Mouse (Mus musculus) neural tube, embryonic 15.5 days (tissue): ENCODE measurements around the gene Borcs5. TPM values are rescaled to one million over a fixed set of nuclear protein-coding genes. Genes with fewer than 3 reads are reported as not detected.
A peak's percentile ranks its signal among the peaks of the same experiment; 100 is the strongest.

Experiments used
- ATAC-seq: fragments of 200-750 bp; cut with Nextera tagmentation; 2 replicates; pipeline ENCODE4 v1.8.0; 2017; ENCODE audit warnings: mild to moderate bottlenecking, moderate TSS enrichment, moderate library complexity; ENCODE audit not compliant: low FRiP score
- H3K27ac ChIP-seq: fragments of 300-500 bp; sonication (generic); replicated peaks from 2 replicates; pipeline ENCODE4 v1.5.1; 2015; ENCODE audit warnings: mild to moderate bottlenecking, inconsistent platforms
- H3K27me3 ChIP-seq: fragments of 300-500 bp; sonication (generic); replicated peaks from 2 replicates; pipeline ENCODE4 v1.6.1; 2015; ENCODE audit warnings: inconsistent platforms
- H3K36me3 ChIP-seq: fragments of 300-500 bp; sonication (generic); 2 replicates; pipeline ENCODE4 v1.6.1; 2015; ENCODE audit warnings: inconsistent platforms
- H3K4me1 ChIP-seq: fragments of 300-500 bp; sonication (generic); 2 replicates; pipeline ENCODE4 v1.6.1; 2015; ENCODE audit warnings: inconsistent platforms
- H3K4me2 ChIP-seq: fragments of 300-500 bp; sonication (generic); 2 replicates; pipeline ENCODE4 v1.6.1; 2015; ENCODE audit warnings: inconsistent platforms, mild to moderate bottlenecking, moderate library complexity
- H3K4me3 ChIP-seq: fragments of 300-500 bp; sonication (generic); replicated peaks from 2 replicates; pipeline ENCODE4 v1.5.1; 2015; ENCODE audit warnings: mild to moderate bottlenecking, inconsistent platforms
- H3K9ac ChIP-seq: fragments of 300-500 bp; sonication (generic); replicated peaks from 2 replicates; pipeline ENCODE4 v1.6.1; 2015; ENCODE audit warnings: mild to moderate bottlenecking, inconsistent platforms
- H3K9me3 ChIP-seq: fragments of 300-500 bp; sonication (generic); replicated peaks from 2 replicates; pipeline ENCODE4 v1.6.1; 2016; ENCODE audit warnings: inconsistent platforms
- WGBS: fragments of 180-500 bp; shearing (Covaris S2); methylation state at CpG from one replicate; pipeline ENCODE4 v1.1.7; 2015; ENCODE audit warnings: mixed read lengths; 5-methylcytosine and 5-hydroxymethylcytosine counted together
- polyA plus RNA-seq: library from polyadenylated mRNA; unstranded; fragments of >200 nt; fragmentation: Nextera tagmentation; extraction: Ambion mirVana; gene quantifications from 2 replicates; pipeline ENCODE4 v1.2.1, GENCODE M21; 2015

Borcs5 gene
- 36.1 and 44.3 TPM in 2 replicates for polyA plus RNA-seq

DNA sequence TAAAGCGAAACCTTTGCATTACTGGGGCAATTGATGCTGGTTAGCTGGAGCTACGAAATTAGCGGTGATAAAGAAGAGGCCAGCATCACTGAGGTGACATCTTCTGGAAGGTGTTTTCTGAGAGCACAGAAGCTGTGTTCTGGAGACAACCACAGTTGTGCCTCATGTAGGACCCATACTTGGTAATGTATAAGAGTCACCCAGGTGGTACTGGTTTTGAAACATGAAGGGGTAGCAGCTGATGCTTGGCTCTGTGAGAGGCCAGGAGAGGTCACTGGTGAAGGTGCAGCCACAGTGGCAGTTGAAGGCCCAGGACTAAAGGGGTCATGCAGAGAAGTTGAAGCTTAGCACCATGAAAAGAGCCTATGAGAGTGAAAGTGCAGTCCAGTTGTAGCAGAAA is at the start of gene Borcs5:
Gene Borcs5 (plus strand): TSS at position 301 of the 400 bp plus-strand sequence.
- Histone ChIP-seq H3K36me3 (no peaks in the 10 kb centered on the region), H3K4me2 (no peak within 1 kb of the TSS; the same call in 1 of the 2 replicates), H3K27me3 (no peaks in the 10 kb centered on the region), H3K4me3 (no peak within 1 kb of the TSS; the same call in 1 of the 2 replicates), H3K9ac (no peak within 1 kb of the TSS), H3K9me3 (no peaks in the 10 kb centered on the region), H3K27ac (no peak within 1 kb of the TSS), H3K4me1 (peaks cover 11% of the 10 kb centered on the region)
- no peak for ATAC-seq
- WGBS, result 90% methylated on average over 3 of the region's 3 CpGs

- Histone ChIP-seq H3K9ac (no peak overlapping the region), H3K4me2 (no peak overlapping the region), H3K4me1 (no peaks in the 10 kb centered on the region), H3K27me3 (no peaks in the 10 kb centered on the region), H3K27ac (no peak overlapping the region), H3K4me3 (no peak overlapping the region), H3K9me3 (no peaks in the 10 kb centered on the region), H3K36me3 (no peaks in the 10 kb centered on the region)
- no peak for ATAC-seq
- WGBS, result 79% methylated on average over 2 of the region's 2 CpGs
These were observed 47.7 kb upstream of the Borcs5 start for GRCm38 (mm10) chr6:134591614-134592013.

DNA sequence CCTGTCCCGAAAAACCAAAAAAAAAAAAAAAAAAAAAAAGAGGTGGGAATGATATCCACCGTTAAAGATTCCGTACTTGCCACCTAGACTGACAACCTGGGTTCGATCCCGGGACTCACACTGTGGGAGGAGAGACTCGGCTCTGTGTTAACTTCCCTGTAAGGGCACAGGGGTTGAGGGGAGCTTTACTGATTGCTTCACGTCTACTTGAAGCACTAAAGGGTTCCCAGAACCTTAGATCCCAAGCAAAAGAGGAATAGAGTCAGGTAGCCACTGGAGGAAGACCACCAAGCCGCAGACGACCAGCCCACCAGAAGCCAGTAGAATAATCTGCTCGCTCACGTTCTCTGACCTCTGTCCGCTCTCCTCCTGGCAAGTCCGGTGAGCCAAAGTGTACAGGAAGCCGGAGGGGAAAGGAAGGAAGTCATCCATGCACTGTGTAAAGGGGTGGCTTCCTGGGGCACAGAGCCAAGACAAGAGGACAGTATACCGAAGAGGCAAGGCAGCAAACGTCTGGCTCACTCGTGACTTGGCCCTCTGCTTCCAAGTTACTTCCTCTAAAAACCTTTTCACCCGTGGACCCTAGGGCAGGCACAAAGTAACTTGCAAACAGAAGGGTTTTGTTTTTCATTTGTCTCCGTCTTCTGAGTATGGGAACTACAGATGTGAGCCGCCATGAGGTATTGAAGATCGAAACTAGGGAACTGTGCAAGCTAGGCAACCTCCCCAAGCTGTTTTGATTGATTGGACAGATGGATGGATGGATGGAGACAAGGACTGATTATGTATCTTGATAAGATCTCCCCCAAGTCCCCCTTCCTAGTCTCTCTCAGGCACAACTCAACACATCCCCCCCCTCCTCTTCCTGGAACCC is 44.5 kb upstream of the Borcs5 start:
- no peaks in the 10 kb centered on the region for H3K4me1 ChIP-seq
- H3K4me2 ChIP-seq, result no peak overlapping the region
- H3K4me3 ChIP-seq, result no peak overlapping the region
- H3K27ac ChIP-seq, result no peak overlapping the region
- no peaks in the 10 kb centered on the region for H3K27me3 ChIP-seq
- no peak for ATAC-seq
- no peaks in the 10 kb centered on the region for H3K9me3 ChIP-seq
- no peak overlapping the region for H3K9ac ChIP-seq
- no peaks in the 10 kb centered on the region for H3K36me3 ChIP-seq
- WGBS, result 82% methylated on average over 21 of the region's 21 CpGs

- no peaks in the 10 kb centered on the region for H3K9me3 ChIP-seq
- no peak for ATAC-seq
- no peak overlapping the region for H3K27ac ChIP-seq
- H3K27me3 ChIP-seq, result no peaks in the 10 kb centered on the region
- H3K4me2 ChIP-seq, result no peak overlapping the region
- 91% methylated on average over 6 of the region's 6 CpGs for WGBS
- no peak overlapping the region for H3K9ac ChIP-seq
- H3K4me1 ChIP-seq, result no peaks in the 10 kb centered on the region
- H3K4me3 ChIP-seq, result no peak overlapping the region
- H3K36me3 ChIP-seq, result no peaks in the 10 kb centered on the region
These were observed 41.6 kb upstream of the Borcs5 start for GRCm38 (mm10) chr6:134597651-134598229.

- Histone ChIP-seq H3K27me3 (no peaks in the 10 kb centered on the region), H3K9me3 (no peaks in the 10 kb centered on the region), H3K4me3 (no peak overlapping the region), H3K4me1 (no peaks in the 10 kb centered on the region), H3K4me2 (no peak overlapping the region), H3K36me3 (no peaks in the 10 kb centered on the region), H3K9ac (no peak overlapping the region), H3K27ac (no peak overlapping the region)
- no peak for ATAC-seq
- WGBS, result 69% methylated on average over 1 of the region's 1 CpGs
These were observed 40.1 kb upstream of the Borcs5 start for GRCm38 (mm10) chr6:134599239-134599638.

DNA sequence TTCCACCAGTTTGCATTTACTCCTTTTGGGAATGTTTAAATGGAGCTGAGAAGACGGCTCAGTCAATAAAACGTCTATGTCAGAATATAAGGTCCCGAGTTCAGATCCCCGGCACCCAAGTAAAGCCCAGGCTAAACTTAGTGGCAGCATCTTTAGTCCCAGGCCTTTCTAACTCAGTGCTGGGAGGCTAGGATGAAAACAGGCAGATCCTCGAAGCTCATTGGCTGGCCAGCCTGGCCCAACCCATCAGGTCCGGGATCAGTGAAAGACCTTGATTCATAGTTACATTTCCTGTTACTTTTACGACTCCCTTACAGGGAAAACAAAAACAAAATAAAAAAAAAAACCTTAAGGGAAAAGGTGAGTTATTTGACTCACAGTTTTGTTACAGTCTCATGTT is 38.2 kb upstream of the Borcs5 start:
- no peak for ATAC-seq
- 66% methylated on average over 7 of the region's 7 CpGs for WGBS
- H3K27ac ChIP-seq, result no peak overlapping the region
- H3K4me1 ChIP-seq, result no peaks in the 10 kb centered on the region
- no peaks in the 10 kb centered on the region for H3K36me3 ChIP-seq
- H3K27me3 ChIP-seq, result no peaks in the 10 kb centered on the region
- H3K9ac ChIP-seq, result no peak overlapping the region
- H3K4me3 ChIP-seq, result no peak overlapping the region
- H3K4me2 ChIP-seq, result no peak overlapping the region
- H3K9me3 ChIP-seq, result no peaks in the 10 kb centered on the region

DNA sequence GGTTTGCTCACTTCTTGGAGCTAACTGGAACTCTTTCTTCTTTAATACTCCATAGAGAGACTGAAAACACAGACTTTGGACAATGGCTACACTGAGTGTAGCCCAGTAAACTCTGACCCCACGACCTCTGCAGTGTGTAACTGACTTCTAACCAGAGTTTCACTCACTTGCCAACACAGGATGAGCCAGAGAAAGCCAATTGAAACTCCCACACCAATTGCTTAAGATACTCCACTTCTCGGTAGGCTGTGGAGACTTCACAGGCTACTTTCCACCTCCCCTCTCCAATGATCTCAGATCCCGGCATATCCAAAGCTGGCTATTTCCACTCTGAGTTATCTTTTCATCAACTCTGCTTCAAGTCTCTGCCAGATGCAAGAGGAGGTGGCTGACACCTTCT is 37.5 kb upstream of the Borcs5 start:
- Histone ChIP-seq H3K27ac (no peak overlapping the region), H3K36me3 (no peaks in the 10 kb centered on the region), H3K9ac (no peak overlapping the region), H3K4me3 (no peak overlapping the region), H3K9me3 (no peaks in the 10 kb centered on the region), H3K27me3 (no peaks in the 10 kb centered on the region), H3K4me2 (no peak overlapping the region), H3K4me1 (no peaks in the 10 kb centered on the region)
- ATAC-seq, result no peak
- WGBS, result 63% methylated on average over 3 of the region's 3 CpGs

GRCm38 (mm10) chr6:134602371-134603003 is 36.8 kb upstream of the Borcs5 start:
- no peak overlapping the region for H3K4me3 ChIP-seq
- ATAC-seq, result no peak
- H3K9me3 ChIP-seq, result no peaks in the 10 kb centered on the region
- H3K9ac ChIP-seq, result no peak overlapping the region
- no peaks in the 10 kb centered on the region for H3K27me3 ChIP-seq
- H3K27ac ChIP-seq, result no peak overlapping the region
- H3K4me2 ChIP-seq, result no peak overlapping the region
- H3K4me1 ChIP-seq, result no peaks in the 10 kb centered on the region
- H3K36me3 ChIP-seq, result no peaks in the 10 kb centered on the region
- WGBS, result 48% methylated on average over 10 of the region's 10 CpGs

DNA sequence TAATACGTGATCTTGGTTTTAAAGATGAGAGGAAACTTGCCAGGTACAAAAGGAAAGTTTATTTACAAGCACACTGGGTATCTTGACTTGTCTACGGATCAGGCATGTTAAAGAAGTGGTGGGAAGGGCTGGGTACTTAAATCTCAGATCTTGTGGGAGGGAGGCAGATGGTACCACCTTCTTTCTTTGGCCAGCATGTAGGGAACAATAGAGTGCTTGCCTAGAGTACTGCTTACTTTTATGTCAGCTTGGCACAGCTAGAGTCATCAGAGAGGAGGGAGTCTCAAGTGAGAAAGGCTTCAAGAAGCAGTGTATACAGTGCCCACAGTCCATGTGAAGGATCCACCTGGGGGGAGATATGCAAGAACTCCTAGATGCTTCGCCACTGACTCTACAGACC is 34.1 kb upstream of the Borcs5 start:
- no peaks in the 10 kb centered on the region for H3K9me3 ChIP-seq

DNA sequence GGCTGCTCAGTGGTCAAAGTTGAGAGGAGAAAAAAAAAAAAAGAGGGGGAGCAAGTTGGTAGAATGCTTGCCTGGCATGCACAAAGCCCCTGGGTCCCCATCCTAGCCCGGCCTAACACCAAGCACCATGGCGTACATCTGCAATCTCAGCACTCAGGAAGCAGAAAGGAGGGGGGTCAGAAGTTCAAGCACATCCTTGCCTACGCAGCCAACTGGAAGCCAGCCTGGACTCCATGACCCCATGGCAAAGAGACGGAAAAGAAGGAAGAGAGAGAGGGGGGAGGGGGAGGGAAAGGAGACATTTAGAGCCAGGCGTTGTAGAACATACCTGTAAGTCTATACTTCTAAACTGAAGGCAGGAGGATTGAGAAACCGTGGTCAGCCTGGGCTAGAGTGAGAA is 32.8 kb upstream of the Borcs5 start:
- H3K4me1 ChIP-seq, result no peaks in the 10 kb centered on the region
- no peaks in the 10 kb centered on the region for H3K9me3 ChIP-seq
- H3K36me3 ChIP-seq, result no peaks in the 10 kb centered on the region
- no peak overlapping the region for H3K27ac ChIP-seq
- H3K4me2 ChIP-seq, result no peak overlapping the region
- no peak for ATAC-seq
- WGBS, result 72% methylated on average over 6 of the region's 6 CpGs
- no peak overlapping the region for H3K4me3 ChIP-seq
- H3K9ac ChIP-seq, result no peak overlapping the region
- no peaks in the 10 kb centered on the region for H3K27me3 ChIP-seq

More for the DNA sequence above, 34.1 kb upstream of the Borcs5 start:
- H3K9ac ChIP-seq, result no peak overlapping the region
- 86% methylated on average over 3 of the region's 3 CpGs for WGBS
- H3K36me3 ChIP-seq, result no peaks in the 10 kb centered on the region
- H3K27ac ChIP-seq, result no peak overlapping the region
- no peaks in the 10 kb centered on the region for H3K27me3 ChIP-seq
- H3K4me3 ChIP-seq, result no peak overlapping the region
- H3K4me1 ChIP-seq, result no peaks in the 10 kb centered on the region
- no peak for ATAC-seq
- H3K4me2 ChIP-seq, result no peak overlapping the region

DNA sequence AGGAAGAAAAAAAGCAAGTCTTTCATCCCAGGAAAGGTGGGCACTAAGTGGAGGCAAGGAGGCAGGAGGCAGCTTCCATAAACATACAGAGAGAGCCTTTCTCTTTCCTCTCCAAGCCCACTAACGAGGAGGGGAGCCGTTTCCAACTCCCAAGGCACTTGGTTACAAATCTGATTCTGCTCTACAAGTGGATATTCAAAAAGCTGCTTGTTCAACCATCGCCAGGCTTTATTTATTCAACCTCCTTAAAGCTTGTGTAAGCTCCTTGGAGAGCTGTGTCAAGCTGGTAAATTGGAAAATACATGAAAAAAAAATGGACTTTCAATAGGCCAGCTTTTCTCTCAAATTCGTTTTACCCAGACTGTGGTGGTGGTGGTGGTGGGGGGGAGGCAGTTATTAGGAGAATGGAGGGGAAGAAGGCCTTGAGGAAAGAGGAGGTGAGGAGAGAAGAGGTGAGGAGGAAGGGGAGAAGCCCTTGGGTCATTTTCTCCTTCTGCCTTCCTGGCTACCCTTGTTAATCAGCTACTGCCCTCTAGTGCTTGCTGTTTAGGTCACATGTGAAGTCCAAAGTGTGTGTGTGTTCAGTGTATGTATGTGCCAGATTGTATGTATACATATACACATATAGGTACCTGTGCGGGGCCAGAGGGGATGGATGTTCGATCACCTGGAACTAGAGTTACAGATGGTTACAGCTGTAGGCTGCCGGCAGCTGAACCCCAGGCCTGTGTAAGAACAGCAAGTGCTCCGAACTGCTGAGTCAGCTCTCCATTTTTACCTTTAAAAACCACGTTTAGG is 32.2 kb upstream of the Borcs5 start:
- WGBS, result 61% methylated on average over 9 of the region's 9 CpGs
- Histone ChIP-seq H3K4me3 (no peak overlapping the region), H3K9ac (no peak overlapping the region), H3K4me2 (no peak overlapping the region), H3K36me3 (no peaks in the 10 kb centered on the region), H3K27me3 (no peaks in the 10 kb centered on the region), H3K27ac (no peak overlapping the region), H3K9me3 (no peaks in the 10 kb centered on the region), H3K4me1 (no peaks in the 10 kb centered on the region)
- peak; percentile 63 for ATAC-seq
